Mouse (Mus musculus): ENCODE measurements around the gene Ttc30a2.

DNA sequence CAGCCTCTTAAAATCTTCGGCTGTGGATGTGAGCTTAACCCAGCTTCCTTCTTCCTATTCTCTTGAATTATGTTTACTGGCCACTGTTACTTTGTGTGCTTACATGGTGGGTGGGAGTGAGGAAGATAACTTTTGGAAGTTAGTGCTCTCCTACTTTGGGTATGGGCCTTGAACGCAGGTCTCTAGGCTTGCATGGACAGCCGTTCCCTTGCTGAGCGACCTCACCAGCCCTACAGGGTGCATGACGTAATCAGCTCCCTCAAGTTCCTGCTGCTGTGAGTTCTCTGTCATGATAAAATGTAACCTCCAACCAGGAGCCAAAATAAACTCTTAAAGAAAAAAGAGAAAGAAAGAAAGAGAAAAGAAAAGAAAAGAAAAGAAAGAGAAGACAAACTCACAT, 13.9 kb downstream of the Ttc30a2 start:
- no peak for TF ChIP-seq CTCF (IDR thresholded peaks at IDR 0.05; ENCODE audit: extremely low read depth, insufficient read length, insufficient replicate concordance, low read depth, low read length)
- no peak for TF ChIP-seq POLR2A (IDR thresholded peaks at IDR 0.05; ENCODE audit: low read depth, low read length)

All from small intestine, adult 2 months (tissue).